Mouse (Mus musculus) forebrain, embryonic 13.5 days (tissue): ENCODE measurements around the gene Camkk2. TPM values are rescaled to one million over a fixed set of nuclear protein-coding genes. Genes with fewer than 3 reads are reported as not detected.

Experiments used
- ATAC-seq: fragments of 200-750 bp; cut with Nextera tagmentation; 2 replicates; pipeline ENCODE4 v1.8.0; 2017
- H3K27ac ChIP-seq: fragments of 300-500 bp; sonication (generic); 2 replicates; pipeline ENCODE4 v1.5.1; 2015; ENCODE audit warnings: inconsistent platforms, mild to moderate bottlenecking, moderate library complexity
- H3K27me3 ChIP-seq: fragments of 300-500 bp; sonication (generic); 2 replicates; pipeline ENCODE4 v1.6.1; 2015; ENCODE audit warnings: mild to moderate bottlenecking, inconsistent platforms
- H3K36me3 ChIP-seq: fragments of 300-500 bp; sonication (generic); 2 replicates; pipeline ENCODE4 v1.6.1; 2015; ENCODE audit warnings: mild to moderate bottlenecking, inconsistent platforms; ENCODE audit not compliant: poor library complexity, severe bottlenecking
- H3K4me1 ChIP-seq: fragments of 300-500 bp; sonication (generic); 2 replicates; pipeline ENCODE4 v1.6.1; 2015; ENCODE audit warnings: inconsistent platforms
- H3K4me2 ChIP-seq: fragments of 300-500 bp; sonication (generic); 2 replicates; pipeline ENCODE4 v1.6.1; 2015; ENCODE audit warnings: inconsistent platforms, mild to moderate bottlenecking, moderate library complexity
- H3K4me3 ChIP-seq: fragments of 300-500 bp; sonication (generic); 2 replicates; pipeline ENCODE4 v1.5.1; 2015; ENCODE audit warnings: mild to moderate bottlenecking, inconsistent platforms
- H3K9ac ChIP-seq: fragments of 300-500 bp; sonication (generic); 2 replicates; pipeline ENCODE4 v1.6.1; 2015; ENCODE audit warnings: mild to moderate bottlenecking, inconsistent platforms
- H3K9me3 ChIP-seq: fragments of 300-500 bp; sonication (generic); replicated peaks from 2 replicates; pipeline ENCODE4 v1.6.1; 2016; ENCODE audit warnings: inconsistent platforms
- WGBS: fragments of 180-500 bp; shearing (Covaris S2); methylation state at CpG from one replicate; pipeline ENCODE4 v1.1.7; 2015; 5-methylcytosine and 5-hydroxymethylcytosine counted together
- polyA plus RNA-seq: library from polyadenylated mRNA; unstranded; fragments of >200 nt; fragmentation: Nextera tagmentation; extraction: Ambion mirVana; gene quantifications from 2 replicates; pipeline ENCODE4 v1.2.1, GENCODE M21; 2015

The Camkk2 gene
- polyA plus RNA-seq, result 40.0 and 41.1 TPM in 2 replicates

DNA sequence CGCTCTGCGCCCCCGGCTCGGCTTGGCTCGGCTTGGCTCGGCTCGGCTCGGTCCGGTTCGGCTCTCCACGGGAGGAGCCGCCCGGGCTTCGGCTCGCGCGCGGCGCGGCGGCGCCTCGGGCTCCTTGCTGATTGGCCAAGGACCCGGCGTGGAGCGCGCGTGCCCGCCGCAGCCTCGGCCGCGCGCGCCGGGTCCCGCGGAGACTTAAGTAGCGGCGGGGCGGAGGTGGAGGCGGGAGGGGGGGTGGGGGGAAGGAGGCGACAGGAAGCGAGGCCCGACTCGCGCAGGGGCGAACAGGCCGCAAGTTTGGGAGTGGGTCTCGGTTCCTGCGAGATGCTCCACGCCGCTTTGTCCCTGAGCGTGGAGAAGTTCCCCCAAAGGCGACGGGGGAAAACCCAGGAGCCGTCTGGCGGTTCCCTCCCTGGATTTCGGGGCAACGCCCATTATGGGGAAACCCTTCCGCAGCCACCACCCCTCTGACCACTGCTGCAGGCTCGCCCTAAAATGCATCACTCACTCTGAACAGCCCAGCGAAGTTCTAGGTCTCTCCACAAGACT is at the start of gene Camkk2:
Gene Camkk2, minus strand, starts transcription at position 133 of the 558 bp plus-strand sequence.
- Histone ChIP-seq H3K9ac (peak within 1 kb of the TSS; percentile 88), H3K27me3 (no peaks in the 10 kb centered on the region), H3K4me1 (peaks cover 18% of the 10 kb centered on the region), H3K36me3 (no peaks in the 10 kb centered on the region), H3K4me2 (peak within 1 kb of the TSS; percentile 96), H3K9me3 (no peaks in the 10 kb centered on the region), H3K27ac (peak within 1 kb of the TSS; percentile 25), H3K4me3 (peak within 1 kb of the TSS; percentile 83)
- 0% methylated on average over 33 of the region's 63 CpGs for WGBS
- ATAC-seq, result peak; percentile 88

DNA sequence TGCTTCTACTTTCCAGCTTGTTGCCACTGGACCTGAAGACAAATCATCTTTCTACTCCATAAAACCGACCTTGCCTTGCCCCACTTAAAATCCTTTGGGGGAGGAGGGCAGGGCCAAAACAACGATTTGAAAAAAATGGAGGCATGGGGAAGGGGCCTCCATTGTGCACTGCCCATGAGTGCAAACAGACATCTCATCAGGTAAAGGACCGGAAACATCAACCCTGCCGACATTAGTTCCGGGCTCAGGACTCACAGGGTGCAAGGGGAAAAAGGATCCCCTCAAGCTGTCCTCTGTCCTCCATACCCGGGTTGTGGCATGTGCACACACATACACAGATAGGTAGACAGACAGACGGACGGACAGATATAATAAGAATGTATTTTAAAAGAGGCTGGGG is 45.9 kb upstream of the Camkk2 start:
- H3K4me3 ChIP-seq, result no peak overlapping the region
- H3K9me3 ChIP-seq, result no peaks in the 10 kb centered on the region
- H3K27me3 ChIP-seq, result no peaks in the 10 kb centered on the region
- H3K4me1 ChIP-seq, result peaks cover 3% of the 10 kb centered on the region
- no peaks in the 10 kb centered on the region for H3K36me3 ChIP-seq
- no peak for ATAC-seq
- 78% methylated on average over 8 of the region's 8 CpGs for WGBS
- H3K4me2 ChIP-seq, result no peak overlapping the region
- H3K9ac ChIP-seq, result no peak overlapping the region
- H3K27ac ChIP-seq, result no peak overlapping the region

DNA sequence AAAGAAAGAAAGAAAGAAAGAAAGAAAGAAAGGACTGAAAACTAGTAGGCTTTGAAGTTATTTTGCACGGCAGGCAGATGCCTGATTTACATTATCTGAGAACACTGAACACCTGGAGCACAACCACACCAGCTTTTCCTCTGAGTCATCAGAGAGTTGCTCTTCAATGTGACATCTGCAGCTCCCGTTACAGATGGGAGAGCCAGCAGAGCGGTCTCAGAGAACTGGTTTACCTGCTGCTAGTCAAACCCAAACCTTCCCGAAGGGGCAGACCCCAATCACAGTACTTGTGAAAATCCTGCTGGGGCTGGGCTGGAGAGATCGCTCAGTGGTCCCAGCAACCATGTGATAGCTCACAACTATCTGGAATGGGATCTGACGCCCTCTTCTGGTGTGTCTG is 45.2 kb upstream of the Camkk2 start:
- Histone ChIP-seq H3K9me3 (no peaks in the 10 kb centered on the region), H3K27ac (no peak overlapping the region), H3K4me2 (no peak overlapping the region), H3K36me3 (peaks cover under 1% of the 10 kb centered on the region; the same call in 1 of the 2 replicates), H3K9ac (no peak overlapping the region), H3K4me3 (no peak overlapping the region), H3K27me3 (no peaks in the 10 kb centered on the region), H3K4me1 (peaks cover 9% of the 10 kb centered on the region)
- no peak for ATAC-seq
- WGBS, result 71% methylated on average over 6 of the region's 6 CpGs

DNA sequence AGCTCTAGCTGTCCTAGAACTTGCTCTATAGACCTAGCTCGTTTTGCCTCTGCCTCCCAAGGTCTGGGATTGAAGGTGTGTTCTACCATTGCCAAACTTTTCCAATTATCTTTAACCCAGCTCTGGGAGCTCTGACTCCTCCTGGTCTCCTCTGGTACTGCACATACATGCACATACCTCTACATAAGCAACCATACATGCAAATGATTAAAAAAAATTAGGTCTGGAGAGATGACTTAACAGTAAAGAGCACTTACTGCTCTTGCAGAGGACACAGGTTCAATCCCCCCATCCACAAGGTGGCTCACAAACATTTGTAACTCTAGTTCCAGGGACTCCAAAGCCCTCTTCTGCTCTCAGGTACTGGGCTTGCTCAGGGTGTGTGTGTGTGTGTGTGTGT is 44.8 kb upstream of the Camkk2 start:
- peaks cover 13% of the 10 kb centered on the region for H3K4me1 ChIP-seq
- H3K4me3 ChIP-seq, result no peak overlapping the region
- H3K27ac ChIP-seq, result no peak overlapping the region
- no peaks in the 10 kb centered on the region for H3K27me3 ChIP-seq
- no peaks in the 10 kb centered on the region for H3K9me3 ChIP-seq
- no peak overlapping the region for H3K9ac ChIP-seq
- H3K36me3 ChIP-seq, result peaks cover 5% of the 10 kb centered on the region
- WGBS, result 82% methylated on average over 1 of the region's 1 CpGs
- H3K4me2 ChIP-seq, result no peak overlapping the region
- no peak for ATAC-seq

DNA sequence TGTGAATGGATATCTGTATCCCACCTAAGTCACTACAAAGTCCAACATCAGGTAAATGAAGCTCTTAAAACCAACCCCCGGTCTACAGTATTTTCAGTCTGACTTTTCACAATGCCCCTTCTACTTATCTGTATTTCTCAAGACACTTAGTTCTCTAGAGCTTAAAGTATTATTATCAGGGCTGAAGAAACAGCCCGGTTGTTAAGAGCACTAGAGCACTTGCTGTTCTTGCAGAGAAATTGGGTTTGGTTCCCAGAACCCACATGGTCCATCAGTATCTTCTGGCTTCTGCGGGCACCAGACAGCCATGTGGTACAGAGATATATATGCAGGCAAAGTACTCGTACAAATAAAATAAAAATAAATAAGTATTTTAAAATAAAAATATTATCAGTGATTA is 43.2 kb upstream of the Camkk2 start:
- Histone ChIP-seq H3K4me3 (no peak overlapping the region), H3K27ac (no peak overlapping the region), H3K4me1 (peaks cover 13% of the 10 kb centered on the region), H3K9me3 (no peaks in the 10 kb centered on the region), H3K9ac (no peak overlapping the region), H3K36me3 (peaks cover 19% of the 10 kb centered on the region), H3K4me2 (no peak overlapping the region), H3K27me3 (no peaks in the 10 kb centered on the region)
- WGBS, result 91% methylated on average over 4 of the region's 4 CpGs
- ATAC-seq, result no peak

DNA sequence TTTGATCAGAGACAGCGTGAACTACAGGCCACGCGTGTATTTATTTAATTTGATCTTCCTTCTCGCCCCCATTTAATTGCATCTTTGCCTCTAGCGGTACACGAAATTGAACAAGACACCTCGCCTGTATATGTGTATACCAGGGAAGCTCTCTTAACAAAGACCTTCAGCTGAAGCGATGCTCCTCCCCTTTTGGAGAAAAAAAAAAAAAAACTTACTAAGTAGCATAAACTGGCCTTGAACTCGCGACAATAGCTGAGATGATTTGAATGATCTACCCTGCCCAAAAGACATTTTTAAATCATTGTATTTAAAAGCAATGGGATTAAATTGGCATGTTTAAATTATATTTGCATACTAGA is 42.3 kb upstream of the Camkk2 start:
- ATAC-seq, result peak; percentile 71
- Histone ChIP-seq H3K4me2 (peak overlapping the region; percentile 64), H3K9ac (peak overlapping the region; percentile 61), H3K4me3 (peak overlapping the region; percentile 78), H3K27ac (peak overlapping the region; percentile 92), H3K4me1 (peaks cover 13% of the 10 kb centered on the region), H3K36me3 (peaks cover 28% of the 10 kb centered on the region), H3K9me3 (no peaks in the 10 kb centered on the region), H3K27me3 (no peaks in the 10 kb centered on the region)
- under 1% methylated on average over 10 of the region's 10 CpGs for WGBS

DNA sequence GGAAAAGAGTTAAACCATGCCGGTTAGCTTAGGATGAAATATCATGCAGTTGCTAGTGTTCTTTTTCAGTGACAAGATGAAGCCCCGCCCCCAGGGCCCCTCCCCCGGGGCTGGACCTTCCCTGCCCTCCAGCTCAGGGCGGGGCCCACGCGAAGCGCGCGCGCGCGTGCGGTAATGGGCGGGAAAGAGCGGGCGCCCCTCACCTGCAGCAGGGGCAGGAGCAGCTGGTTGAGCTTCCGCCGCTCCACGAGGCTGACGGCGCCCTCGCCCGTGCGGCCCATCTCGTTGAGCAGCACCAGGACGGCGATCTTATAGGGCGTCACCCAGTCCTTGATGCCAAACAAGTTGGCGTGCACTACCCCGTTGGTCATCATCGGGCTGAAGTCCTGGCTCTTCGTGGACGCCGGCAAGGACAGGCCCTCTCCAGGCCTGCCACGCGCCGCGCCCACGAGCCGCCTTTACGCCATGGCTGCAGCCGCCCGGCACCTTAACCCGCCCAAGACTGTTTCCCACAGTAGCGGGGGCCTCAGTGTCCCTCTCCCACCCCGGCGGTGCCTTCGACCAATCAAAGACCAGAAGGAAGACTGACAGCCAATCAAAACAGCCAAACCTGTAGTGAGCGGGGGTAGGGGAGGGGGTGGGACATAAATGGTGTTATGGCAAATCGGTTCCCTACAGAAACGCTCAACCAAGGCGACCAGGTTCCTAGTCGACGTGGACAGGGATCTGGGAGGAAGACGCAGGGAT is 41.7 kb upstream of the Camkk2 start, which contains the start of gene Anapc5:
Gene Anapc5, minus strand, starts transcription at position 563 of the 747 bp plus-strand sequence.
- Histone ChIP-seq H3K36me3 (peaks cover 33% of the 10 kb centered on the region), H3K9me3 (no peaks in the 10 kb centered on the region), H3K9ac (peak within 1 kb of the TSS; percentile 80), H3K4me2 (peak within 1 kb of the TSS; percentile 64), H3K4me3 (peak within 1 kb of the TSS; percentile 78), H3K27me3 (no peaks in the 10 kb centered on the region), H3K4me1 (peaks cover 13% of the 10 kb centered on the region), H3K27ac (peak within 1 kb of the TSS; percentile 92)
- ATAC-seq, result peak; percentile 100
- WGBS, result under 1% methylated on average over 55 of the region's 55 CpGs

DNA sequence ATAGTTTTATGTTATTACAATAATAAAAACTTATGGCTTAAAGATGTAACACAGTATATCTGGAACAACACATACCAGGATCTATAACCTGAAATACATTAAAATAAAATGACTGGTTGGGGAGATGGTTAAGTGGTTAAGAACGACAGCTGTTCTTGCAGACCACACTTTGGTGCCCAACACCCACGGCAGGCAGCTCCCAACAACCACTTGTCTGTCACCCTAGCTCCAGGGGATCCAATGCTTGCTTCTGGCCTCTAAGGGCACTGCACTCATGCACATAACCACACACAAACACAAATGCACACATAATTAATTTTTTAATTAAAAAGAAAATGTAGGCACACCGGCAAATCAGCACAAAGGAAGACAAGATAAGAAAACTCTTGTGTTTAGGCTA is 33.5 kb upstream of the Camkk2 start:
- Histone ChIP-seq H3K27ac (no peak overlapping the region), H3K27me3 (no peaks in the 10 kb centered on the region), H3K4me2 (no peak overlapping the region), H3K4me3 (no peak overlapping the region), H3K36me3 (peaks cover 89% of the 10 kb centered on the region), H3K9ac (no peak overlapping the region), H3K4me1 (no peaks in the 10 kb centered on the region), H3K9me3 (no peaks in the 10 kb centered on the region)
- ATAC-seq, result no peak
- 86% methylated on average over 3 of the region's 3 CpGs for WGBS

GRCm38 (mm10) chr5:122811364-122812079 is 32.3 kb upstream of the Camkk2 start:
- no peak for ATAC-seq
- Histone ChIP-seq H3K4me3 (no peak overlapping the region), H3K9ac (no peak overlapping the region), H3K9me3 (no peaks in the 10 kb centered on the region), H3K27ac (no peak overlapping the region), H3K27me3 (no peaks in the 10 kb centered on the region), H3K4me1 (no peaks in the 10 kb centered on the region), H3K4me2 (no peak overlapping the region), H3K36me3 (peaks cover 89% of the 10 kb centered on the region)
- 91% methylated on average over 9 of the region's 9 CpGs for WGBS

DNA sequence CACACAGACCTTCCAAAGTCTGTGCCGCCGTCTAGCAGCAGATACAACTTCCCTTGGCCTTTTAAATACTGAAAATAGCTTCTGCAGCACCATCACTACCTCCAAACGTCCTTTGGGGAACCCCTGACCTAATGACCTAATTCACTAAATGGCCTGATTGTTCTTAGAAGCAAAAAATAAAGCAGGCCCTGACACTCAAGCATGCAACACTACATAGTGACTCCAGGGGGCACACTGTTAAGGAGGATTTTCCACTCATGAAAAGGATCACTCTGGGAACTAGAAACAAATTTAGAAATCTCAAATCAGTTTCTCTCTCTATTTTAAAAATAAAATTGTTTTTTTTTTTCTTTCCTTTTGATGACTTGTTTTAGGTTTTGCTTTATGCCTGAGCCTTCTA is 26.3 kb upstream of the Camkk2 start:
- Histone ChIP-seq H3K4me2 (no peak overlapping the region), H3K4me1 (peaks cover 3% of the 10 kb centered on the region; the same call in 1 of the 2 replicates), H3K27me3 (no peaks in the 10 kb centered on the region), H3K27ac (no peak overlapping the region), H3K9ac (no peak overlapping the region), H3K36me3 (peaks cover 94% of the 10 kb centered on the region), H3K4me3 (no peak overlapping the region), H3K9me3 (no peaks in the 10 kb centered on the region)
- 61% methylated on average over 3 of the region's 3 CpGs for WGBS
- no peak for ATAC-seq

DNA sequence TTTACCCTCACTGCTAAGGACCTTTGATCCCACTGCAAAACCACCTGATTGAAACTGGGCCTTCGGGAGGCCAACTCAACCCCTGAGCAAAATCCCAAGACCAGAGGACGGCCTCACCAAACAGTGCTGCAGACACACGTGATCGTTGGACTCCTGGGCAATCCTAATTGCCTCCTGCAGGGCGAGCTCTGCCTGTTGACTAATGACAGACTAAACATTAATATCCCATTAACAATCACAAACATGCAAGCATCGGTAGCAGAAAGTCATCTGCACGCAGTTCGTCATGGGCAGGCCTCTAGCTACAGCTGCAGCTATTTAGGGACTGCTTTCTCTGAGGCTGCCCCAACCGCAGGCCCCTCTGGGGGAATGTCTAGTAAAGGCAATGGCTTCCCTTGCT is 23.5 kb upstream of the Camkk2 start:
- Histone ChIP-seq H3K36me3 (peaks cover 100% of the 10 kb centered on the region), H3K27me3 (no peaks in the 10 kb centered on the region), H3K4me1 (peaks cover 30% of the 10 kb centered on the region), H3K9ac (no peak overlapping the region), H3K4me3 (no peak overlapping the region), H3K9me3 (no peaks in the 10 kb centered on the region), H3K4me2 (no peak overlapping the region), H3K27ac (no peak overlapping the region)
- no peak for ATAC-seq
- WGBS, result 84% methylated on average over 9 of the region's 9 CpGs

DNA sequence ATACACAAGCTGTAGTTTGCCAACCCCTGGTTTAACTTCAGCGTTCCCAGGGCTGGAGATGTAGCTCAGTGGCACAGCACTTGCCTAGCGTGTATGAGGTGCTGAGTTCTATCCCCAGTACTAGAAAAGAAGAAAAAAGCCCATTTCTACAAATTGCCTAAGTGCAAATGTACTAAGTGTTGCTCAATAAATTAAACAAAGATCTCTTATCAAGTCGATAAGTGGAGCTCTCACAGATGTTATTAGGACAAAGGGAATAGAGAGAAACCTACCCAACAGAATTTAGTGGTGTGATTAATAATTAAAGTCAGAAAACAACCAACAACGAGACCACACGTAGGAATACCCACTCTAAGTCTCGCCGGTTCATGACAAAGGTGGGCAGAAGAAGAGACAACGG is 22.5 kb upstream of the Camkk2 start:
- Histone ChIP-seq H3K4me3 (no peak overlapping the region), H3K4me1 (peaks cover 30% of the 10 kb centered on the region), H3K27me3 (no peaks in the 10 kb centered on the region), H3K9ac (no peak overlapping the region), H3K9me3 (no peaks in the 10 kb centered on the region), H3K27ac (no peak overlapping the region), H3K4me2 (no peak overlapping the region), H3K36me3 (peaks cover 97% of the 10 kb centered on the region)
- ATAC-seq, result no peak
- WGBS, result 94% methylated on average over 8 of the region's 8 CpGs
